Mouse (Mus musculus) olfactory bulb, adult 2 months (tissue): ENCODE measurements around the gene Irgc1.

ENCODE experiments used
- CTCF ChIP-seq: fragments of 200-500 bp; IDR thresholded peaks from 2 replicates; pipeline ENCODE4 v1.5.1; 2012; ENCODE audit warnings: low read depth, mild to moderate bottlenecking, low read length, moderate library complexity; ENCODE audit not compliant: insufficient read depth
- POLR2A ChIP-seq: fragments of 200-500 bp; IDR thresholded peaks from 2 replicates; pipeline ENCODE4 v1.6.1; 2012; ENCODE audit warnings: mild to moderate bottlenecking, low read depth, low read length, moderate library complexity; ENCODE audit not compliant: insufficient read depth

DNA sequence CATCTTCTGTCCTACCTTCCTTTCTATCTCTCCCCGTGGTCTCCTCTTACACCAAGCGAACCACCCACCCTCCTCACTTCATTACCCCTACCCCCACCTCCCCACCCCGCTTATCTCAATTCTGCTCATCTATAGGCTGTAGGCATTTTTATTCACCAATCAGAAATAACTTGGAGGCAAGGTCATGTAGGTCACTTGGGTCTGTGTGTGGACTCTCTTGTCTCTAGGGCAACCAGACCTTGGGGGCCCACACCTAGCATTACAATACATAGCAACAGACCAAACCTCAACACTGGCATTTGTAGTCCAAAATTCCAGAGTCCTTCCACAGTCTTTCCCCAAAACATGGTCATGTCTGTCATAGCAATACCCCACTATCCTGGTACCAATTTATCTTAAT is 41.3 kb downstream of the Irgc1 start:
- TF ChIP-seq CTCF (no peak), POLR2A (no peak)
